Mouse (Mus musculus) hindbrain, embryonic 10.5 days (tissue): ENCODE data around the gene 2310009B15Rik. TPM values are rescaled to one million over a fixed set of nuclear protein-coding genes. Genes with fewer than 3 reads are reported as not detected.
A peak's percentile ranks its signal among the peaks of the same experiment; 100 is the strongest.

Source experiments
- DNase-seq: peaks from one replicate; pipeline ENCODE4 v3.0.0-alpha.2; 2017; ENCODE audit warnings: low spot score
- H3K27ac ChIP-seq: fragments of 300-500 bp; sonication (generic); 2 replicates; pipeline ENCODE4 v1.5.1; 2016; ENCODE audit warnings: mild to moderate bottlenecking, moderate library complexity
- H3K27me3 ChIP-seq: fragments of 300-500 bp; sonication (generic); 2 replicates; pipeline ENCODE4 v1.6.1; 2016; ENCODE audit warnings: mild to moderate bottlenecking; ENCODE audit not compliant: poor library complexity, insufficient read depth, severe bottlenecking
- H3K36me3 ChIP-seq: fragments of 300-500 bp; sonication (generic); 2 replicates; pipeline ENCODE4 v1.6.1; 2016; ENCODE audit warnings: mild to moderate bottlenecking, moderate library complexity
- H3K4me1 ChIP-seq: fragments of 300-500 bp; sonication (generic); replicated peaks from 2 replicates; pipeline ENCODE4 v1.6.1; 2016; ENCODE audit warnings: mild to moderate bottlenecking
- H3K4me3 ChIP-seq: fragments of 300-500 bp; sonication (generic); 2 replicates; pipeline ENCODE4 v1.5.1; 2016; ENCODE audit warnings: mild to moderate bottlenecking, moderate library complexity
- H3K9me3 ChIP-seq: fragments of 300-500 bp; sonication (generic); 2 replicates; pipeline ENCODE4 v1.6.1; 2016; ENCODE audit warnings: mild to moderate bottlenecking, moderate library complexity
- WGBS: fragments of 180-500 bp; shearing (Covaris S2); methylation state at CpG from one replicate; pipeline ENCODE4 v1.1.7; 2016; 5-methylcytosine and 5-hydroxymethylcytosine counted together
- polyA plus RNA-seq: library from polyadenylated mRNA; unstranded; fragments of >200 nt; fragmentation: Nextera tagmentation; extraction: Ambion mirVana; gene quantifications from 2 replicates; pipeline ENCODE4 v1.2.1, GENCODE M21; 2016

2310009B15Rik gene
- polyA plus RNA-seq, 1 experiment from 2014 or later: 43.2 TPM

DNA sequence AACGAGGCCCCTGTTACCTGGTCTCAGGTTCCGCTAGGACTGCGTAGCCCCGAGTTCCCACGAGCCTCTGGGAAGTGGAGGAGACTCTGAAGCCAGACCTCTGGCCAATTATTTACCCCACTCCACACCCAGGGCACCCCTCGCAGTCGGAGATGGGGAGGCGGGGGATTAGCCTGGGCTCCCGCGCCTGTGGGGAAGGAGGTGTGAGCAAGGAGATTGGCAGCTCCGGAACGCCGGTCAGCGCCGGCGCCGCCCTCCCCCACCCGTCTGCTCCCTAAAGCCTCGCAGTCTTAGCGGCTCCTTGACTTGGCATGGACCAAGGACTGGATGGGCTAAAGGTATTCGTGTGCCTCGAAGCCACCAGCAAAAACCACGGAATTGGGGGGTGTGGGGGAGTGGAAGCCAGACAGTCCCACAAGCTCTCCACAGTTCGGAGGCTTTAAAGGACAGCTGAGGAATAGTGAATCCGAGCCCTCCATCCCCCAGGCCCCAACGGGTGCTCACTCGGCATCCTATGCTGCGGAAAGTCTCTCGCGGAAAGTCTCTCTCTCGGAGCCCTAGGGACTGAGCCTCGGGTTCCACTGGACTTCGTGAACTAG lies 8.0 kb downstream of the 2310009B15Rik start, which contains the start of gene Lhx9:
Gene Lhx9 (minus strand): TSS at position 67 of the 599 bp plus-strand sequence.
- H3K27ac ChIP-seq: peak within 1 kb of the TSS; percentile 18; the same call in 1 of the 2 replicates
- peaks cover 94% of the 10 kb centered on the region for H3K27me3 ChIP-seq
- peak within 1 kb of the TSS; percentile 49 for H3K4me3 ChIP-seq
- peaks cover 42% of the 10 kb centered on the region for H3K4me1 ChIP-seq
- H3K9me3 ChIP-seq: no peaks in the 10 kb centered on the region
- peak; percentile 71 for DNase-seq
- peaks cover 14% of the 10 kb centered on the region; the same call in 1 of the 2 replicates for H3K36me3 ChIP-seq
- WGBS: under 1% methylated on average over 33 of the region's 33 CpGs

- H3K27ac ChIP-seq: peak overlapping the region; percentile 18; the same call in 1 of the 2 replicates
These were observed 8.6 kb downstream of the 2310009B15Rik start for GRCm38 (mm10) chr1:138848026-138848425.

DNA sequence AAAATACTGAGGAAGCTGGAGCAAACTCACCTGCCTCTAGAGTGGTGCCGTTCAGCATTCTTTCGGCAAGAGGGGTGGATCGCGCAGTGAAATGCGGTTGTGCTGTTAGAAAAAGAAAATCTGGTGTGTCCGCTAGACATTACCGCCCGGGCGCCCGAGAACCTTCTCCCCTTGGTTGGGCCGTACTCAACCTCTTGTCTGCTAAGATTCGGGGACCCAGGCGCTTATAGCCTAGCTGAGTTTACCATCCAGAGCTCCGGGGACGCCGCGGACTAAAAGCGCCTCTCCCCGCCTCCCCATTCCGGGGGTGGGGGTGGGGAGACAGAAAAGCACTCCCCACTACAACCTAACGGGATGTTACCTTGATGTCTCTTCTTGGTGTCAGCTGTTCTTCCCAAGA lies 9.5 kb downstream of the 2310009B15Rik start:
- Histone ChIP-seq H3K27me3 (peaks cover 99% of the 10 kb centered on the region), H3K4me1 (peaks cover 55% of the 10 kb centered on the region), H3K27ac (peak overlapping the region; percentile 40; the same call in 1 of the 2 replicates), H3K36me3 (peaks cover 11% of the 10 kb centered on the region; the same call in 1 of the 2 replicates), H3K9me3 (no peaks in the 10 kb centered on the region), H3K4me3 (peak overlapping the region; percentile 49)
- no peak for DNase-seq
- WGBS: under 1% methylated on average over 21 of the region's 21 CpGs

More at GRCm38 (mm10) chr1:138848026-138848425, 8.6 kb downstream of the 2310009B15Rik start:
- DNase-seq: no peak
- peak overlapping the region; percentile 49 for H3K4me3 ChIP-seq
- WGBS: 1% methylated on average over 16 of the region's 16 CpGs
- H3K27me3 ChIP-seq: peaks cover 99% of the 10 kb centered on the region
- H3K4me1 ChIP-seq: peaks cover 48% of the 10 kb centered on the region
- no peaks in the 10 kb centered on the region for H3K9me3 ChIP-seq
- peaks cover 14% of the 10 kb centered on the region; the same call in 1 of the 2 replicates for H3K36me3 ChIP-seq

- Histone ChIP-seq H3K9me3 (no peaks in the 10 kb centered on the region), H3K4me1 (peaks cover 60% of the 10 kb centered on the region), H3K27me3 (peaks cover 99% of the 10 kb centered on the region), H3K36me3 (peaks cover 10% of the 10 kb centered on the region; the same call in 1 of the 2 replicates), H3K27ac (no peak overlapping the region), H3K4me3 (peak overlapping the region; percentile 49)
- under 1% methylated on average over 9 of the region's 9 CpGs for WGBS
- no peak for DNase-seq
These were observed 10.1 kb downstream of the 2310009B15Rik start for GRCm38 (mm10) chr1:138846581-138846980.

GRCm38 (mm10) chr1:138846131-138846530 lies 10.5 kb downstream of the 2310009B15Rik start:
- Histone ChIP-seq H3K27me3 (peaks cover 99% of the 10 kb centered on the region), H3K9me3 (no peaks in the 10 kb centered on the region), H3K27ac (peak overlapping the region; percentile 29; the same call in 1 of the 2 replicates), H3K4me1 (peaks cover 65% of the 10 kb centered on the region), H3K36me3 (peaks cover 5% of the 10 kb centered on the region; the same call in 1 of the 2 replicates), H3K4me3 (peak overlapping the region; percentile 49)
- WGBS: 0% methylated on average over 12 of the region's 12 CpGs
- no peak for DNase-seq

GRCm38 (mm10) chr1:138845481-138845880 lies 11.2 kb downstream of the 2310009B15Rik start:
- H3K4me3 ChIP-seq: peak overlapping the region; percentile 49; the same call in 1 of the 2 replicates
- H3K27ac ChIP-seq: peak overlapping the region; percentile 29; the same call in 1 of the 2 replicates
- DNase-seq: no peak
- peaks cover 99% of the 10 kb centered on the region for H3K27me3 ChIP-seq
- H3K9me3 ChIP-seq: no peaks in the 10 kb centered on the region
- 8% methylated on average over 3 of the region's 3 CpGs for WGBS
- peaks cover 66% of the 10 kb centered on the region for H3K4me1 ChIP-seq
- no peaks in the 10 kb centered on the region for H3K36me3 ChIP-seq

GRCm38 (mm10) chr1:138844166-138844565 lies 12.5 kb downstream of the 2310009B15Rik start:
- H3K4me3 ChIP-seq: peak overlapping the region; percentile 51
- peaks cover 65% of the 10 kb centered on the region for H3K4me1 ChIP-seq
- peaks cover 100% of the 10 kb centered on the region for H3K27me3 ChIP-seq
- H3K36me3 ChIP-seq: no peaks in the 10 kb centered on the region
- no peak overlapping the region for H3K27ac ChIP-seq
- under 1% methylated on average over 3 of the region's 3 CpGs for WGBS
- no peaks in the 10 kb centered on the region for H3K9me3 ChIP-seq
- no peak for DNase-seq

DNA sequence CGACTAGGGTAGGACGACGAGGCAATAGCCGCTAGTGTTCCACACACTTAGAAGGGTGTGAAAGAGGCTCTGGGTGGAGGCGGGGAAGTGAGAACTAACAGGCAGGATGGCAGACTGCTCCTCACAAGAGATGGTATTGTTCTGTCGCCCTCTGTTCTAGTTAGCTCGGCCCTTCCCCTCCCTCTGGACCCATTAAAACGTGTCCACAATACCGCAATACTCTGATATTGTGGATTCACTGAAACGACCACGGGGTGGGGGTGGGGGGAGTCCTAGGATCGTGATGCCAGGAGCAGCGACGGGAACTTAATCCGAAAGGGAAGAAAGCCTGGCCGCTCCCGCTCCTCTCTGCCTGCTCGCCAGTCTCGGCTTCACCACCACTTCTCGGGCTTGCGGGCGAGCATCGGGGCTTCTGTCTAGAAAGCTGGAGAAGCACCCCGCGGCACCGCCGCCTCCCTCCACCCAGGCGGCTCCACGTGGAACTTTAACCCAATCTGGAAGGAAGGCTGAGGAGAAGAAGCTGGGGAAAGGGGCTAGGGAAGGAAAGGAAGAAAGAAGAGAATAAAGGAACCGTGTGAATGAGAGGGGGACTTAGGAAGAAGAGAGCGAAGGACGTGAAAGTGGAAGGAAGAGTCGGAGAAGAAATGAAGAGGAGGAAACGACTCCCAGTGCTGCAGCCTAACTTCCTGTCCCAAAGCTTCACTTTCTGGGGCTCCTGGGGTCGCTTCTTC lies 13.1 kb downstream of the 2310009B15Rik start:
- Histone ChIP-seq H3K4me1 (peaks cover 60% of the 10 kb centered on the region), H3K27me3 (peaks cover 100% of the 10 kb centered on the region), H3K4me3 (peak overlapping the region; percentile 51), H3K9me3 (no peaks in the 10 kb centered on the region), H3K36me3 (no peaks in the 10 kb centered on the region), H3K27ac (peak overlapping the region; percentile 77)
- DNase-seq: peak; percentile 73
- under 1% methylated on average over 35 of the region's 35 CpGs for WGBS

- H3K4me3 ChIP-seq: peak overlapping the region; percentile 54
- H3K36me3 ChIP-seq: no peaks in the 10 kb centered on the region
- no peaks in the 10 kb centered on the region for H3K9me3 ChIP-seq
- no peak for DNase-seq
- peaks cover 57% of the 10 kb centered on the region for H3K4me1 ChIP-seq
- 1% methylated on average over 10 of the region's 10 CpGs for WGBS
- peaks cover 100% of the 10 kb centered on the region for H3K27me3 ChIP-seq
- no peak overlapping the region for H3K27ac ChIP-seq
These were observed 13.9 kb downstream of the 2310009B15Rik start for GRCm38 (mm10) chr1:138842756-138843155.

DNA sequence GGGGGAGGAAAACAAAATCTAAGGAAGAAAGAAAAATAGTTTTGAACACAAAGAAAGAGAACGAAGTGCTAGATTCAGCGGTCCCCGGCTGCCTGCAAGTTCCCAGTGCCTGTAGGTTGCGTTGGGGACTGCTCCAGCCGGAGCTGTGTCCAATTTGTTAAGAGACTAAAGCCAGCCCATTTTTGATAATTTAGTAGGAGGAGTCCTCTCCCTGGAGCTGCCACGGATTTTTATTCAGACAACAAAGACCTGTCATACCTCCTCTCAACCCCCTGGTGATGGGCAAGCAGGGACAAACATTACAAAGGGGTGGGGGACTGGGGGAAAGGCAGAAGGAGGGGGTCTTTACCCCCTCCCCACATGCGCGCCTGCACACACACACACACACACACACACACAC lies 14.3 kb downstream of the 2310009B15Rik start:
- Histone ChIP-seq H3K36me3 (no peaks in the 10 kb centered on the region), H3K27me3 (peaks cover 100% of the 10 kb centered on the region), H3K4me1 (peaks cover 52% of the 10 kb centered on the region), H3K27ac (0 out of 2 replicates have a peak overlapping the region, but pooled peaks have one; percentile 77), H3K4me3 (peak overlapping the region; percentile 54), H3K9me3 (no peaks in the 10 kb centered on the region)
- 0% methylated on average over 8 of the region's 8 CpGs for WGBS
- peak; percentile 64 for DNase-seq

DNA sequence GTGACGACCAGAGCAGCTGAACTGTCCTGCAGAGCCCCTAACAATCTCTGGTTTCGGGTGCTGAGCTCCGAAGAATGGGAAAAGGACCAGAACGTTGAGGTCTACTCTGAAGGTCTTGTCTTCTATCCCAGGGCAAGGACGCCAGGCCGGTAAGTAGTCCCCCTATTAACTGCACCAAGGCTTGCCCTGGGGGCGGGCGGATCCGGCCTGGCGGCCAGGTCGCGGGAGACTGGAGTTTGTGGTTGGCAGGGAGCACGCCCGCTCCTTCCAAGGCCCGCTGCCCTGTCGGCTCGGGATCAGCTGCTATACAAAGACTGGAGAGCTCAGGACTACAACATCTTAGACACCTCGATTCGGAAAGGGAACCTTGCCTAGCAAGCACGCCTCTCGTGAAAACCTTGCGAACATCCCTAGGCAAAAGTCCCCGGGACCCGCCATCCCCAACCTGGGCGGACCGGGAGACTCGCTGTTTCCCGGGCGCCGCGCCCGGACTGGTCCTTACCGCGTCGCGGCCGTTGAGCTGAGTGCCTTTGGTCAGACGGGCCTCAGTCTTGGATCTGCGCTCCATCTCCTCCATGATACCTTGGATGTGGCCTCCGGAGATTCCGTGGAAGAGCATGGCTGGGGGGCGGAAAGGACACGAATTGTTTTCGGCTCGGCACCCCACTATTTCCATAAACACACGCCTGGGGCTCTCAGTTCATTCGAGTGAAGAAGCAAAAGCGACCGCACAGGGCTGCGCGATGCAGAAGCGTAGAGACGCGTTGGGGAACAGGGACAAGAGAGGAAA lies 15.2 kb downstream of the 2310009B15Rik start:
- 2% methylated on average over 54 of the region's 54 CpGs for WGBS
- Histone ChIP-seq H3K9me3 (no peaks in the 10 kb centered on the region), H3K4me1 (peaks cover 44% of the 10 kb centered on the region), H3K27me3 (peaks cover 100% of the 10 kb centered on the region), H3K27ac (peak overlapping the region; percentile 77), H3K36me3 (no peaks in the 10 kb centered on the region), H3K4me3 (peak overlapping the region; percentile 54)
- DNase-seq: peak; percentile 84
